Mouse (Mus musculus) liver, embryonic 14.5 days (tissue): Measurements from ENCODE around the gene Cyp2a5.
"Not testable (repeated sequence)": the region's sequence is repeated elsewhere in the genome, so short reads cannot be mapped to it uniquely, and the experiment has no call there.

Experiments used
- CTCF ChIP-seq: IDR thresholded peaks from 2 replicates; pipeline ENCODE4 v1.5.1; 2016; ENCODE audit warnings: antibody characterized with exemption, low read depth, control low read depth
- EP300 ChIP-seq: IDR thresholded peaks from 2 replicates; pipeline ENCODE4 v1.6.1; 2016; ENCODE audit warnings: antibody characterized with exemption, low read depth

GRCm38 (mm10) chr7:26835059-26835458, at the start of gene Cyp2a5:
- not testable (repeated sequence) for TF ChIP-seq CTCF, EP300
